Mouse (Mus musculus) ES-CJ7 (cell line): ENCODE data around the gene Efemp2.

ENCODE experiments used
- DNase-seq: peaks from one replicate; pipeline ENCODE4 v3.0.0; 2011; ENCODE audit warnings: low read depth, low spot score

The Efemp2 gene

DNA sequence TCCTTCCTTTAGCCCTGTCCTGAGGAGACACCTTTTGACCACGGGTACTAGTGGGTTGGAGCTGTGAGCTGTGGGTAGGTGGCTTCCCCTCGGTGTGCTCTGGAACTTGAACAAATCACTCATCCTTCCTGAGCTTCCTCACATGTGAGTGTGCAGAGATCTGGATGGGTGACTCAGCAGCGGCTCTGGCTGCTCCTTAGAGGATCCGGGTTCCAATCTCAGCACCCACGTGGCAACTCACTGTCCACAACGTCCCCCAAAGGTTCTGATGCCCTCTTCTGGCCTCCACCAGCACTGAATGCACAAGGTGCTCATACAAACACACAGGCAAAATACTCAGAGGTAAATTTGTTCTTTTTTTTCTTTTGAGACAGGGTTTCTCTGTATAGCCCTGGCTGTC, 22.0 kb upstream of the Efemp2 start:
- DNase-seq: no peak

DNA sequence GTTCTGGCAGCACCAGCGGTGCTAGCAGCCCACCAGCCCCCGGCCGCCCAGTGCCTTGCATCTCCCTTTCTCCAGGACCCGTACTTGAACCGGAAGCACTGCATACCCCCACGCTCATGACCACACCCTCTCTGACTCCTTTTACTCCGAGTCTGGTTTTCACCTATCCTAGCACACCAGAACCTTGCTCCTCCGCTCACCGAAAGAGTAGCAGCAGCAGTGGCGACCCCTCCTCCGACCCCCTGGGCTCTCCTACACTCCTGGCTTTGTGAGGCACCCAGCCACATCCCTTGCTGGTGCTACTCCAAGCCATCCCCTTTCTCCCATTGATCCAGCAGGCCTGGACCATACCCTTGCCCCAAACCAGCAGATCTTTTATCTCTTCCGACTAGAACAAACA, 18.7 kb upstream of the Efemp2 start:
- DNase-seq: no peak

DNA sequence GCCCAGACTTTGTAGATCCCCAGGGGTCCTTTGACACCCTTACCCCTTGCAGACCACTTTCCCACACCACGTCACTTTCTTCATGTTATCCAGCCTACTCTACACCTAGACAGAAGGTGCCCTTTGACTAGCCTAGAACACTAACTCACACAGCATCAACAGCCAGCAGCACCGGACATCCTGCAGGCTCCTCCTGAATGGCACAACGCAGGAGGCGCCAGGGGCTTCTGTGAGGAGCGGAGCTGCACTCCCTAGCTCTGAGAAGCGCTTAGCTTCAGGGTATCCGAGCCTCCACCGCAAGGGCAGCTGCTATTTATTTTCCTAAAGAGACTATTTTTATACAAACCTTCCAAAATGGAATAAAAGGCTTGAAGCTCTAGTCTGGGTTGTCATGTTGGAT, 18.2 kb upstream of the Efemp2 start:
- DNase-seq: no peak

- DNase-seq: no peak
These were observed 17.4 kb upstream of the Efemp2 start for GRCm38 (mm10) chr19:5456241-5456921.

GRCm38 (mm10) chr19:5456922-5457745, 16.6 kb upstream of the Efemp2 start:
- peak; percentile 91 for DNase-seq

GRCm38 (mm10) chr19:5457746-5458442, 15.9 kb upstream of the Efemp2 start, which contains the start of gene Ccdc85b:
Ccdc85b (minus strand) TSS chr19:5457894.
- no peak for DNase-seq

- no peak for DNase-seq
These were observed 14.7 kb upstream of the Efemp2 start for GRCm38 (mm10) chr19:5459019-5459418.

DNA sequence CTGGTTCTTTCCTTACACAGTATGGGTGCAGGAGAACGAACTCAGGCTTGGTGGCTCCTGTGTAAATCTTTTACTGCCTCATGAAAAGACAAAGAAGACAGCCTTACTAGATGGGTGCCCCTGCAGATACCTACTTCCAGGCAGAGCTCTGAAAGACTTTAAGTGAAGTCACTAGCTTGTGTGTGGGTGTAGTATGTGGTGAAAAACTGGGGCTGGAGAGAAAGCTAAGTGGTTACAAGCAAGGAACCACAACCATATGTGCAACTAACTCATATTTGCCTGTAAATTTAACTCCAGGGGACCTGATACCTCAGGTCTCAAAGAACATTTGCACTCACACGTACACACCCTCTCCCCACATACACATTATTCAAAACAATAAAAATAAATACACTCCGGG, 13.9 kb upstream of the Efemp2 start:
- no peak for DNase-seq

GRCm38 (mm10) chr19:5460465-5460911, 13.3 kb upstream of the Efemp2 start, which contains the start of gene Fibp:
Fibp (plus strand) TSS chr19:5460615.
- peak; percentile 87 for DNase-seq

DNA sequence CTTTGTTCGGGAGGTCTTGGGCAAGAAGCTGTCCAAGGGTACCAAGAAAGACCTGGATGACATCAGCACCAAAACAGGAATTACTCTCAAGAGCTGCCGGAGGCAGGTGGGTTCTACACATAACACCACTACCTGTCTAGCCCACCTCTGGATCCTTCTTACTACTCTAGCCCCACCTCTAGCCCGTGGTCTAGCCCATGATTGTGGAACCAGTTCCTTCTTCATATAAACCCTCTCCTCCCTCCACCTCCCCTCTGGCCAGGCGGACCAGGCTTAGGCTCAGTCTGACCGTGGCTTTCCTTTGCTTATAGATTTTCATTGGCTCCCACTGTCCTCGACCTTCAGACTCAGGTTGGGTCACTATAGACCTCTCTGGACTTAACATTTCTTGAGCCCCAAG, 12.3 kb upstream of the Efemp2 start:
- DNase-seq: no peak

DNA sequence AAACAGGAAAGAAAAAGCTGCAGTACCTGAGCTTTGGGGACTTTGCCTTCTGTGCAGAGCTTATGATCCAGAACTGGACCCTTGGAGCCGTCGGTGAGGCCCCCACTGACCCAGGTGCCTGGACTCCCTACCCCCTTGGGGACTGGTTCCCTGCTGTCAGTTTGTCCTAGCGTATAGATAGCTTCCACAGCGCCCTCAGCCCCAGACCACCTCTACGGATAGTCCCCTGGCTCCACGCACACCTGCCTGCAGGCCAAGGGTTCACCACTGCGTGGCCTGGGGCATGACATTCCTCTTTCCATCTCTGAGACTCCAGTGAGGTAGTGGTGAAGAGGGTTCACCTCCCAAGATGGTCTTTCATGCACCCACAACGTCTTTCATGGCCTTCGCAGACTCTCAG, 10.5 kb upstream of the Efemp2 start:
- no peak for DNase-seq

- peak; percentile 94 for DNase-seq
These were observed 9.8 kb upstream of the Efemp2 start for GRCm38 (mm10) chr19:5463791-5464562.

- no peak for DNase-seq
These were observed 8.7 kb upstream of the Efemp2 start for GRCm38 (mm10) chr19:5465037-5465436.

GRCm38 (mm10) chr19:5466916-5467500, 6.7 kb upstream of the Efemp2 start:
- no peak for DNase-seq

- DNase-seq: peak; percentile 61
These were observed 5.4 kb upstream of the Efemp2 start, which contains the start of gene Ctsw for GRCm38 (mm10) chr19:5468374-5468773. Ctsw (minus strand) TSS chr19:5468507.

GRCm38 (mm10) chr19:5471846-5472245, 1.9 kb upstream of the Efemp2 start:
- no peak for DNase-seq

DNA sequence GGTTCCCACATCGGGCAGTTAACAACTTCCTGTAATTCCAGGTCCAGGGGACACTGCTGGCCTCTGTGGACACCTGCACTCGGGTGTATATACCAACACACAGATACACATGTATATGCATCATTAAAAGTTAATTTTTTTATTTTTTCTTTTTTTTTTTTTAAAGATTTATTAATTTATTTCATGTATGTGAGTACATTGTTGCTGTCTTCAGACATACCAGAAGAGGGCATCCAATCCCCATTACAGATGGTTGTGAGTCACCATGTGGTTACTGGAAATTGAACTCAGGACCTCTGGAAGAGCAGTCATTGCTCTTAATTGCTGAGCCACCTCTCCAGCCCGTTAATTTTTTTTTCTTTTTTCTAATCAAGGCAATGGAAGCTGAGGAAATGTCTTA, 897 bp upstream of the Efemp2 start:
- no peak for DNase-seq

DNA sequence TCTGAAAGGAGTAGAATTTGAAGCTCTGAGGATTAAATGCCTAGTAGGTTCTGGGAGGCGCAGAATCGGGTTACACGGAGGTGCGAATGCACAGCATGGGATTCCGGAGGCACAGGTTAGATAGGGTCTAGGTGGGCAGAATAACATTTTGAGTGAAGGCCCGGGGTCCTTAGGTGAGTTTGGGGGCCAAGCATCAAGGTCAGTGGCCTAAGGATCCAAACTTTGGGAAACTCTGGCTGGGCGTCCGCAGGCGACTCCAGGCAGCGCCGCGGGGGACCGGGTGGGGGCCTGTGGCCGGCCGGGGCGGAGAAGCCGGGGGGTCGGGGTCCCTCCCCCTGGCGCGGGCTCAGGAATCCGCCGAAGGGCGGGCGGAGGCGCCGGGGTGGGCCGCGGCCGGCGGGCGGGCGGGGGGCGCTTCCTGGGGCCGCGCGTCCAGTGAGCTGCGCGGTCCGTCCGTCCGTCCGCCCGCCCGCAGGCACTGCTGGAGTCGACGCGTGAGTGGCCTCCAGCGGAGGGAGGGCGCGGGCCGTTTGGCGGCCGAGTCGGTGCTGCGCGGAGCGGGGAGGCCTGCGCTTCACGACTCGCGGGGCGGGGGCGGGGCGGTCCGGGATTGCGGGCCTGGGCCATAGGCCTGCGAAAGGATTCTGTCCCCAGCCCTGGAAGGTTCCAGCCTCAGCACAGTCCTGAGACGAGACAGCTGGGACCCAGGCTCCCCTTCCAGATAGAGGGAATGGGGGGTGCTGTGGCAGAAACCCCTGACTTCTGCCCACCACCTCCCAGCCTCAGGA, 721 bp downstream of the Efemp2 start:
- no peak for DNase-seq

- no peak for DNase-seq
These were observed 1.4 kb downstream of the Efemp2 start for GRCm38 (mm10) chr19:5475069-5475714.
